Mouse (Mus musculus) forebrain, embryonic 13.5 days (tissue): Measurements from ENCODE around the gene Clk1. TPM values are rescaled to one million over a fixed set of nuclear protein-coding genes. Genes with fewer than 3 reads are reported as not detected.
"Not testable (repeated sequence)": the region's sequence is repeated elsewhere in the genome, so short reads cannot be mapped to it uniquely, and the experiment has no call there.

Experiments used
- ATAC-seq: fragments of 200-750 bp; cut with Nextera tagmentation; 2 replicates; pipeline ENCODE4 v1.8.0; 2017
- H3K27ac ChIP-seq: fragments of 300-500 bp; sonication (generic); 2 replicates; pipeline ENCODE4 v1.5.1; 2015; ENCODE audit warnings: inconsistent platforms, mild to moderate bottlenecking, moderate library complexity
- H3K27me3 ChIP-seq: fragments of 300-500 bp; sonication (generic); 2 replicates; pipeline ENCODE4 v1.6.1; 2015; ENCODE audit warnings: mild to moderate bottlenecking, inconsistent platforms
- H3K36me3 ChIP-seq: fragments of 300-500 bp; sonication (generic); 2 replicates; pipeline ENCODE4 v1.6.1; 2015; ENCODE audit warnings: mild to moderate bottlenecking, inconsistent platforms; ENCODE audit not compliant: poor library complexity, severe bottlenecking
- H3K4me1 ChIP-seq: fragments of 300-500 bp; sonication (generic); 2 replicates; pipeline ENCODE4 v1.6.1; 2015; ENCODE audit warnings: inconsistent platforms
- H3K4me2 ChIP-seq: fragments of 300-500 bp; sonication (generic); 2 replicates; pipeline ENCODE4 v1.6.1; 2015; ENCODE audit warnings: inconsistent platforms, mild to moderate bottlenecking, moderate library complexity
- H3K4me3 ChIP-seq: fragments of 300-500 bp; sonication (generic); 2 replicates; pipeline ENCODE4 v1.5.1; 2015; ENCODE audit warnings: mild to moderate bottlenecking, inconsistent platforms
- H3K9ac ChIP-seq: fragments of 300-500 bp; sonication (generic); 2 replicates; pipeline ENCODE4 v1.6.1; 2015; ENCODE audit warnings: mild to moderate bottlenecking, inconsistent platforms
- H3K9me3 ChIP-seq: fragments of 300-500 bp; sonication (generic); replicated peaks from 2 replicates; pipeline ENCODE4 v1.6.1; 2016; ENCODE audit warnings: inconsistent platforms
- WGBS: fragments of 180-500 bp; shearing (Covaris S2); methylation state at CpG from one replicate; pipeline ENCODE4 v1.1.7; 2015; 5-methylcytosine and 5-hydroxymethylcytosine counted together
- polyA plus RNA-seq: library from polyadenylated mRNA; unstranded; fragments of >200 nt; fragmentation: Nextera tagmentation; extraction: Ambion mirVana; gene quantifications from 2 replicates; pipeline ENCODE4 v1.2.1, GENCODE M21; 2015

The Clk1 gene
- polyA plus RNA-seq, 1 experiment from 2014 or later: 165 TPM

DNA sequence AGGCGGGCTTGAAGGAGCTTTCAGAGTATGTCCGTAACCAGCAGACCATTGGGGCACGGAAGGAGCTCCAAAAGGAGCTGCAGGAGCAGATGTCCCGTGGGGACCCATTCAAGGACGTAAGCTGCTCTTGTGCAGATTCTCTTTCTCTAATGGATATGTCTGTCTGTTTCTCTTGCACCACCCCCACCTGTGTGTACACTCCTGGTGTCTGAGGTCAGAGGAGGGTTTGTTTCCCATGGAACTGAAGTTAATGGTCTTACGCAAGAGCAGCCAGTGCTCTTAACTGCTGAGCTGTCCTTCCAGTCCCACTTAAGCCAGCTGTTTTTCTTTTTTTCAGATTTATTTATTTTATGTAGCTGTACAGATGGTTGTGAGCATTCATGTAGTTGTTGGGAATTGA is 22.5 kb downstream of the Clk1 start:
- Histone ChIP-seq H3K9me3 (no peaks in the 10 kb centered on the region), H3K27me3 (no peaks in the 10 kb centered on the region), H3K27ac (no peak overlapping the region), H3K9ac (no peak overlapping the region), H3K36me3 (peaks cover 88% of the 10 kb centered on the region), H3K4me2 (no peak overlapping the region), H3K4me1 (no peaks in the 10 kb centered on the region), H3K4me3 (no peak overlapping the region)
- no peak for ATAC-seq
- 91% methylated on average over 6 of the region's 6 CpGs for WGBS

- H3K4me1 ChIP-seq: peaks cover 14% of the 10 kb centered on the region
- H3K4me2 ChIP-seq: no peak overlapping the region
- H3K36me3 ChIP-seq: peaks cover 78% of the 10 kb centered on the region
- no peak overlapping the region for H3K4me3 ChIP-seq
- 93% methylated on average over 6 of the region's 6 CpGs for WGBS
- no peak overlapping the region for H3K27ac ChIP-seq
- no peak for ATAC-seq
- no peaks in the 10 kb centered on the region for H3K27me3 ChIP-seq
- H3K9ac ChIP-seq: no peak overlapping the region
- no peaks in the 10 kb centered on the region for H3K9me3 ChIP-seq
These were observed 26.1 kb downstream of the Clk1 start for GRCm38 (mm10) chr1:58397731-58398130.

DNA sequence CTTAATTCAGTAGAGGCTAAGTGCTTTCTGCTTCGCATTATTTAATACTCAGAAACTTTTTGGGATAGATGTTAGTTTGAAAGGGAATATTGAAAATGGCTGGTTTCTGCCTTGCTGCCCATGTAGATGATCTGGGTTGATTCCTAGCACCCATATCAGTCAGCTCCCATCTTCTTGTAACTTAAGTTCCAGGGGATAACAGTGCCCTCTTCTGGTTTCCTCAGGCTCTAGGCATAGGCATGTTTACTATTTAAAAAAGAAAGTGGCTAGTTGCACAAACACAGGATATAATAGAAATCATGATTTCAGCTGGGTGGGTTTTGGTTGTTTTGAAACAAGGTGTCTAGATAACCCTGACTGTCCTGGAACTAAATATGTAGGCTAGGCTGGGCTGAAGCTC is 27.7 kb downstream of the Clk1 start:
- Histone ChIP-seq H3K4me3 (no peak overlapping the region), H3K36me3 (peaks cover 63% of the 10 kb centered on the region), H3K27ac (no peak overlapping the region), H3K4me1 (peaks cover 24% of the 10 kb centered on the region), H3K9me3 (no peaks in the 10 kb centered on the region), H3K27me3 (no peaks in the 10 kb centered on the region), H3K4me2 (no peak overlapping the region), H3K9ac (no peak overlapping the region)
- 89% methylated on average over 1 of the region's 1 CpGs for WGBS
- no peak for ATAC-seq

GRCm38 (mm10) chr1:58395341-58395740 is 28.5 kb downstream of the Clk1 start:
- Histone ChIP-seq H3K4me2 (no peak overlapping the region), H3K9me3 (no peaks in the 10 kb centered on the region), H3K27me3 (no peaks in the 10 kb centered on the region), H3K4me1 (peaks cover 24% of the 10 kb centered on the region), H3K4me3 (no peak overlapping the region), H3K9ac (no peak overlapping the region), H3K36me3 (peaks cover 55% of the 10 kb centered on the region), H3K27ac (no peak overlapping the region)
- 93% methylated on average over 3 of the region's 3 CpGs for WGBS
- no peak for ATAC-seq

GRCm38 (mm10) chr1:58393284-58394195 is 30.3 kb downstream of the Clk1 start:
- Histone ChIP-seq H3K4me1 (peaks cover 24% of the 10 kb centered on the region), H3K27me3 (no peaks in the 10 kb centered on the region), H3K27ac (peak overlapping the region; percentile 98), H3K4me2 (peak overlapping the region; percentile 89), H3K9me3 (no peaks in the 10 kb centered on the region), H3K36me3 (peaks cover 38% of the 10 kb centered on the region), H3K9ac (peak overlapping the region; percentile 97), H3K4me3 (peak overlapping the region; percentile 90)
- peak; percentile 70 for ATAC-seq
- 2% methylated on average over 58 of the region's 90 CpGs for WGBS

- Histone ChIP-seq H3K4me3 (peak within 1 kb of the TSS; percentile 90), H3K4me1 (peaks cover 24% of the 10 kb centered on the region), H3K4me2 (peak within 1 kb of the TSS; percentile 89), H3K36me3 (peaks cover 31% of the 10 kb centered on the region), H3K27ac (peak within 1 kb of the TSS; percentile 98), H3K9ac (peak within 1 kb of the TSS; percentile 97), H3K27me3 (no peaks in the 10 kb centered on the region), H3K9me3 (no peaks in the 10 kb centered on the region)
- peak; percentile 98 for ATAC-seq
- 2% methylated on average over 45 of the region's 61 CpGs for WGBS
These were observed 31.1 kb downstream of the Clk1 start, which contains the start of gene Bzw1 for GRCm38 (mm10) chr1:58392652-58393283. Gene Bzw1 (plus strand): TSS chr1:58392898.

DNA sequence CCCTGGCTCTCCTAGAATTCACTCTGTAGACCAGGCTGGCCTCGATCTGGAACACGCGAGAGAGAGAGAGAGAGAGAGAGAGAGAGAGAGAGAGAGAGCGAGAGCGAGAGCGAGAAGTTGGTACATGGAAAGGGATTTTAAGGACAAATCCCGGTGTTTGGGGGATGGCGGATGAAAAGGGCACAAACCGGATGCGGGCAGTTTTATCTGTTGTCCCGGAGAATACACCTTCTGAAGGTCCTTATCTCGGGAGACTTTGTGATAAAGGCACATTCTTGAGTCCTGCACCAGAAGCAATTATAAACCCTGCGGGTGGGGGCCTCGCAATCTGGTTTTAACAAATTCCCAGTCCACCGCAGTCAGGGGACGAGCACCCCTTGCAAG is 31.6 kb downstream of the Clk1 start:
- WGBS: 2% methylated on average over 16 of the region's 16 CpGs
- ATAC-seq: peak; percentile 4; the same call in 1 of the 2 replicates
- Histone ChIP-seq H3K9me3 (no peaks in the 10 kb centered on the region), H3K27me3 (no peaks in the 10 kb centered on the region), H3K27ac (peak overlapping the region; percentile 98), H3K36me3 (peaks cover 25% of the 10 kb centered on the region), H3K4me3 (peak overlapping the region; percentile 90), H3K4me2 (peak overlapping the region; percentile 89), H3K4me1 (peaks cover 24% of the 10 kb centered on the region), H3K9ac (peak overlapping the region; percentile 97)

GRCm38 (mm10) chr1:58391421-58392267 is 32.2 kb downstream of the Clk1 start:
- Histone ChIP-seq H3K36me3 (peaks cover 19% of the 10 kb centered on the region), H3K4me1 (peaks cover 24% of the 10 kb centered on the region), H3K4me2 (peak overlapping the region; percentile 89), H3K27ac (0 out of 2 replicates have a peak overlapping the region, but pooled peaks have one; percentile 98), H3K27me3 (no peaks in the 10 kb centered on the region), H3K4me3 (peak overlapping the region; percentile 90), H3K9ac (peak overlapping the region; percentile 97), H3K9me3 (no peaks in the 10 kb centered on the region)
- no peak for ATAC-seq
- WGBS: 45% methylated on average over 19 of the region's 19 CpGs

- H3K4me1 ChIP-seq: no peaks in the 10 kb centered on the region
- H3K27ac ChIP-seq: no peak overlapping the region
- H3K9me3 ChIP-seq: no peaks in the 10 kb centered on the region
- H3K4me2 ChIP-seq: no peak overlapping the region
- ATAC-seq: no peak
- H3K36me3 ChIP-seq: no peaks in the 10 kb centered on the region
- H3K27me3 ChIP-seq: no peaks in the 10 kb centered on the region
- 78% methylated on average over 5 of the region's 5 CpGs for WGBS
- no peak overlapping the region for H3K4me3 ChIP-seq
- no peak overlapping the region for H3K9ac ChIP-seq
These were observed 41.1 kb downstream of the Clk1 start for GRCm38 (mm10) chr1:58382586-58383281.

- H3K36me3 ChIP-seq: no peaks in the 10 kb centered on the region
- H3K4me3 ChIP-seq: no peak overlapping the region
- H3K27me3 ChIP-seq: no peaks in the 10 kb centered on the region
- H3K4me1 ChIP-seq: no peaks in the 10 kb centered on the region
- 78% methylated on average over 3 of the region's 3 CpGs for WGBS
- no peak overlapping the region for H3K27ac ChIP-seq
- H3K9me3 ChIP-seq: no peaks in the 10 kb centered on the region
- H3K4me2 ChIP-seq: no peak overlapping the region
- no peak overlapping the region for H3K9ac ChIP-seq
- ATAC-seq: no peak
These were observed 48.2 kb downstream of the Clk1 start for GRCm38 (mm10) chr1:58375574-58376147.

GRCm38 (mm10) chr1:58374266-58374665 is 49.6 kb downstream of the Clk1 start:
- H3K4me1 ChIP-seq, ATAC-seq: not testable (repeated sequence)
- WGBS: 72% methylated on average over 2 of the region's 2 CpGs

More at GRCm38 (mm10) chr1:58374266-58374665, 49.6 kb downstream of the Clk1 start:
- not testable (repeated sequence) for H3K9ac ChIP-seq, H3K36me3 ChIP-seq, H3K9me3 ChIP-seq, H3K27me3 ChIP-seq, H3K4me3 ChIP-seq, H3K27ac ChIP-seq, H3K4me2 ChIP-seq
